Mouse (Mus musculus): Measurements from ENCODE around the gene Zfp276.

Gene Zfp276

GRCm38 (mm10) chr8:123290679-123291078 is 36.7 kb downstream of the Zfp276 start:
- no peak for DNase-seq (ENCODE audit: low spot score)

- DNase-seq (ENCODE audit: low spot score), result no peak
Observed at GRCm38 (mm10) chr8:123291716-123292115, 37.7 kb downstream of the Zfp276 start.

DNA sequence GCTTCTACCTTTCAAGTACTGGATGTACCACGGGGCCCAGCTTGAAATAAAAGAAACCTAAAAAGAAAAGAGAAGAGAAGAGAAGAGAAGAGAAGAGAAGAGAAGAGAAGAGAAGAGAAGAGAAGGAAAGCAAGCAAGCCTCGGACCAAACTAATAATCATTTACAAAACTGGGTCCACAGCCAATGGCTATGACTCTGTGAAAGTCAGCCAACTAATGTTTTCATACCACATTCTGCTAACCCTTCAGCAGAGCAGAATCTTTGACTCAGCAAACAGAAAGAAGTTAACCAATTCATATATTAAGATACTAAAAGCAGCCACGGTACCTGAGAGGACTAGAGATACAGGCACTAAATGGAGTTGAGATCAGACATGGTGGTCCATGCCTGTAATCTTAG is 38.3 kb downstream of the Zfp276 start:
- DNase-seq (ENCODE audit: low spot score), result no peak

DNA sequence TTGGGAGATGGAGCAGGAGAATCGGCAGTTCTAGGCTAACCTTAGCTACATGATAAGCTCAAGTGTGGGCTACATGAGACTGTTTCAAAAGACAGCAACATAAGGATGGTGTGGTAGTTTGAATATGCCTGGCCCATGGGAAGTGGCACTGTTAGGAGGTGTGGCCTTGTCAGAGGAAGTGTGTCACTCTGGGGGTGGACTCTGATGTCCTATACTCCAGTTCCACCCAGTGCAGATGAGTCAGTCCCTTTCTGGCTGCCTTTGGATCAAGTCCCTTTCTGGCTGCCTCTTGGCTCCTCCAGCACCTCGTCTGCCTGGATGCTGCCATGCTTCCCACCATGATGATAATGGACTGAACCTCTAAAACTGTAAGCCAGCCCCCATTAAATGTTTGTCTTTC is 38.8 kb downstream of the Zfp276 start:
- DNase-seq (ENCODE audit: low spot score), result no peak

GRCm38 (mm10) chr8:123298301-123298700 is 44.3 kb downstream of the Zfp276 start:
- DNase-seq (ENCODE audit: low spot score), result no peak

DNA sequence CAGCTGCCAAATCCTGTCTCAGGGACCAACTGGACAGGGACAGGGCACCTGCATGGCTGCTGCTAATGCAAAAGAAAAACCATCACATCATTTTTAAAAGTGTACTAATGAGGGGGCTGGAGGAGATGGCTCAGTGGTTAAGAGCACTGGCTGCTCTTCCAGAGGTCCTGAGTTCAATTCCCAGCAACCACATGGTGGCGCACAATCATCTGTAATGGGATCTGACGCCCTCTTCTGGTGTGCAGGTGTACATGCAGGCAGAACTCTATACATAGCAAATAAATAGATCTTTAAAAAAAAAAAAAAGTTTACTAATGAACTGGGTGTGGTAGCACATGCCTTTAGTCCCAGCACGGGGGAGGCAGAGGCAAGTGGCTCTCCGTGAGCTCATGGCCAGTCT is 54.7 kb downstream of the Zfp276 start:
- DNase-seq (ENCODE audit: low spot score), result no peak

GRCm38 (mm10) chr8:123317781-123318466 is 63.9 kb downstream of the Zfp276 start:
- DNase-seq (ENCODE audit: low spot score), result no peak

- DNase-seq (ENCODE audit: low spot score), result peak; percentile 88
Observed at GRCm38 (mm10) chr8:123318467-123318911, 64.5 kb downstream of the Zfp276 start, which contains the start of gene Fanca. Gene Fanca (minus strand): TSS chr8:123318576.
